Mouse (Mus musculus): ENCODE measurements around the gene 4932438A13Rik.

Gene 4932438A13Rik

GRCm38 (mm10) chr3:36918322-36918721, 55.4 kb downstream of the 4932438A13Rik start:
- DNase-seq (ENCODE audit: low read depth, low spot score): no peak

GRCm38 (mm10) chr3:36941572-36941971, 78.7 kb downstream of the 4932438A13Rik start:
- no peak for DNase-seq (ENCODE audit: low read depth, low spot score)

GRCm38 (mm10) chr3:36942108-36942507, 79.2 kb downstream of the 4932438A13Rik start:
- DNase-seq (ENCODE audit: low read depth, low spot score): peak; percentile 9

- DNase-seq (ENCODE audit: low read depth, low spot score): no peak
These were observed 80.8 kb downstream of the 4932438A13Rik start for GRCm38 (mm10) chr3:36943706-36944105.

- DNase-seq (ENCODE audit: low read depth, low spot score): no peak
These were observed 175.1 kb downstream of the 4932438A13Rik start for GRCm38 (mm10) chr3:37037979-37038378.

- DNase-seq (ENCODE audit: low read depth, low spot score): no peak
These were observed 176.9 kb downstream of the 4932438A13Rik start for GRCm38 (mm10) chr3:37039811-37040210.

- peak; percentile 60 for DNase-seq (ENCODE audit: low read depth, low spot score)
These were observed 188.6 kb downstream of the 4932438A13Rik start for GRCm38 (mm10) chr3:37051491-37051890.

- no peak for DNase-seq (ENCODE audit: low read depth, low spot score)
These were observed 200.5 kb downstream of the 4932438A13Rik start, which contains the start of gene Adad1 for GRCm38 (mm10) chr3:37063406-37063805. TSS of gene Adad1 (plus strand) at chr3:37063527.

- DNase-seq (ENCODE audit: low read depth, low spot score): no peak
These were observed 210.3 kb downstream of the 4932438A13Rik start for GRCm38 (mm10) chr3:37073211-37073610.

- no peak for DNase-seq (ENCODE audit: low read depth, low spot score)
These were observed 222.0 kb downstream of the 4932438A13Rik start for GRCm38 (mm10) chr3:37084860-37085259.

GRCm38 (mm10) chr3:37090721-37091120, 227.8 kb downstream of the 4932438A13Rik start:
- DNase-seq (ENCODE audit: low read depth, low spot score): peak; percentile 10
